Mouse (Mus musculus): Measurements from ENCODE around the gene Gm42742. TPM values are rescaled to one million over a fixed set of nuclear protein-coding genes. Genes with fewer than 3 reads are reported as not detected.

Gm42742 gene
- total RNA-seq, 2 experiments from 2014 or later, result 19.4 to 21.7 TPM

DNA sequence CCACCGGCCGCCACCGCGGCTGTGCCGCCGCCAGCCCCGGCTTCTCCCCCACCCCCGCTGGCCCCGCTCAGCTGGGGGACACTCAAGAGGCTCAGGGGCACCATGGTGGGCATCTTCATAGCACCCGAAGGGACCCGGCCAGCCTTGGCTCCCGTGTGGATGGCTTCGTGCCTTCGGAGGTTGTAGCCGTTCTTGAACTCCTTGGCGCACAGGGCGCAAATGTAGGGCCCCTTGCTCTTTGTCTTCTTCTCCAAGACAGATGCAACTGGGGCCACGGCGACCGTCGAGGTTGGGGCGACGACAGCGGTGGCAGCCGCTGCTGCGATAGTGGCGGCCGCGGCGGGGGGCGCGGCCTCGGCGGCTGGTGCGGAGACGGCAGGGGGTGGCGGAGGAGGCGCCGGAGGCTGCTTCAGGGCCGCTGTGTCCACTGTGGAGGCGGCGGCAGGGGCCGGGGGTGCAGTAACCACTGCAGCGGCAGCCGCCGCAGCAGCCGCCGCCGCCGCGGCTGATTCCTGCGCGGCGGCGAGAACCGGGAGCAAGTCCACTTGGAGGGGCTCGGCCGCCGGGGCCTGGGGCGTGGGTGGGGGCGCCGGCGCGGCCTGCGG lies 4.8 kb upstream of the Gm42742 start:
- intact Hi-C loops (cut with DNase I), result loop anchor here (5.0 to 10.0 kb wide), 4 partner anchors 77 to 271 kb away; partner anchors contain the start of gene Mapk3
- peak overlapping the region; percentile 94 for H3K27ac ChIP-seq
- peak; percentile 71 for DNase-seq
- H3K4me3 ChIP-seq, result peak overlapping the region; percentile 95
- TF ChIP-seq CTCF (IDR thresholded peaks at IDR 0.05), result no peak

DNA sequence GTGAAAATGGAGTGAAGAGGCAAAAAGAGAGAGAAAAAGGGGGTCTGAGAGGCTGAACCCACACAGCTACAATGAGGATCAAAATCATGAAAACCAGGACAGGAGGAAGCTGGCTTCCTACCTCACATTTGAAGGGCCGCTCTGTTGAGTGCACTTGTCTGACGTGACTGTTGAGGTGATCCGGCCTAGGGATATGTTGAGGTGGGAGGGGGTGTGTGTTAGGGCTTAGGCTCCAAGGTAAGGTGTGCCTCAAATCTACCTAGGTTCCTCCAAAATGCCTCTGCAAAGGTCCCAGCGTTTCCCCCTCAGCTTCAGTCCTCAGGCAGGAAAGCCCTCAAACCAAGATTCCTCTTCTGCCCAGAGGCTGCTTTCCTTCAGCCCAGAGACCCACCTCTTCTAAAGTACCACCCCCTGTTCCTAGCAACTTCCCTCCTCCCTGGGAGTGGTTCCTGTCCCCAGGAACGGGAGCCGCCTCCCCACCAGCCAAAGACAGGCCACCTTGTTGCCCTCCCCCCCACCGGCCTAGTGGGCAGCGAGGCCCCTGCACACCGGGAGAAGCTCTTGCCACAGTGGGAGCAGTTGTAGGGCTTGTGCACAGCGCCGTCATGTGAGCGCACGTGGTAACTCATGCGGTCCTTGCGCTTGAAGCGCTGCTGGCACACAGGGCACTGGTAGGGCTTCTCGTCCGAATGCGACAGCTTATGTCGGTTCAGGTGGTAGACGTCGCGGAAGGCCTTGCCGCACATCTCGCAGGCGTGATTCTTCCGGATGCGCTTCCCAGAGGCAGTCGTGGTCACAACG lies 4.1 kb upstream of the Gm42742 start:
- Histone ChIP-seq H3K27ac (peak overlapping the region; percentile 94), H3K4me3 (peak overlapping the region; percentile 95)
- intact Hi-C loops (cut with DNase I), result loop anchor here (5.0 to 10.0 kb wide), 4 partner anchors 77 to 270 kb away; partner anchors contain the start of gene Mapk3
- TF ChIP-seq CTCF (IDR thresholded peaks at IDR 0.05), result peak; percentile 61
- DNase-seq, result peak; percentile 86

DNA sequence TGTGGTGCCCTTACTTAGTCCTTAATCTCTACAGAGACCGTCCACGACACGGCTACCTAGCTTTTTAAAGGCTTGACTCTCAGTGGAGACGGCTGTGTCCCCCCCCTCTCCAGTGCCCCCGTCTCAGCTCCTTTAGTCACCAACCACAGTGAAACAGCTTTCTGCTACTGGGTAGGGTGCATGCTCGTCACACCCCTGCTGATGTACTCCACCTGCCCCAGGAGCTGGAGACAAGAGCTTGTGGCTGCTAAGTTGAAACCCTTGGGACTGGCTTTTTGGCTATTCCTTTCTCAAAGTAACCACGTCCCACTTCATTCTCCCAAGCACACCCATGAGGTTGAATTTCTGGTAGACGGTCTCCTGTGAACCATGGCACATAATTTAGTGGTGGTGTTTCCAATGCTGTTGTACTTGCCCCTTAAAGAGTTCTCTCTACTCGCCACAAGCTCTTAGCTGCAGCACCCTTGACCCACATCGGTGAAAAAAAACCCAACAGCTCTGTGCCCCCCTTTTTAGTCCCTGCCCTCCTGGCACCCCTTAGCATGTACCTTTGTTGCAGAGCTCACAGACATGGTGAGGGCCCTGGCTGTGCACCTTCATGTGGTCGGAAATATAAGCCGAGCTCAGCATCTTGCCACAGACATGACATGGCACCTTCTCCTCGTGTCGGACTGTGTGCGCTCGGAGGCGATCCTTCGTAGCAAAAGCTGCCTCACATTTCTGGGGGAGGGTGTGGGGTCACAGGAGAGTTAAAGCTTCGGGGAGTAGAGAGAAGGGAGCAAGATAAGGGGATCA lies 3.2 kb upstream of the Gm42742 start:
- TF ChIP-seq CTCF (IDR thresholded peaks at IDR 0.05), result no peak
- peak overlapping the region; percentile 94 for H3K27ac ChIP-seq
- peak overlapping the region; percentile 95 for H3K4me3 ChIP-seq
- intact Hi-C loops (cut with DNase I), result loop anchor here (10.0 kb wide), 1 partner anchor 269 kb away; the partner anchor contains the start of gene Mapk3
- peak; percentile 28 for DNase-seq

DNA sequence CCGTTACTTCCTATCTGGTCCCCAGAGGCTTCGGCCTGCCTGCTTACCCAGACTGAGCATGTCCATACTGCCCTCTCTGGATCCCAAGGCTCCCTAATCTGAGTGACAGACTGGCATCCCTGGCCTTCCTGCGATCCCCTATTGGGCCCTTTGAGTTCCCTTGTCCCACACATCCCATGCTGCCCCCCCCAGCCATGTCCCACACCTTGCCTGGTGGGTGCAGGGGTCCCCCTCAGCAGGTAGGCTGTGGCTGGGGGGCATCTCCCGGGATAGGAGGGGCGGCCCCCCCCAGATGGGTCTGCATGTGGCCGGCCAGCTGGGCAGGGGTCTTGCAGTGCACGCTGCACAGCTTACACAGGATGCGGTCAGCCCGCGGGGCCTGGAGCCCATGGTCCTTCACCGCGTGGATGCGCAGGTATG lies 2.4 kb upstream of the Gm42742 start:
- Histone ChIP-seq H3K4me3 (0 out of 2 replicates have a peak overlapping the region, but pooled peaks have one; percentile 4), H3K27ac (no peak overlapping the region)
- intact Hi-C loops (cut with DNase I), result loop anchor here (10.0 kb wide), 1 partner anchor 268 kb away; the partner anchor contains the start of gene Mapk3
- no peak for TF ChIP-seq CTCF (IDR thresholded peaks at IDR 0.05)
- peak; percentile 24 for DNase-seq

DNA sequence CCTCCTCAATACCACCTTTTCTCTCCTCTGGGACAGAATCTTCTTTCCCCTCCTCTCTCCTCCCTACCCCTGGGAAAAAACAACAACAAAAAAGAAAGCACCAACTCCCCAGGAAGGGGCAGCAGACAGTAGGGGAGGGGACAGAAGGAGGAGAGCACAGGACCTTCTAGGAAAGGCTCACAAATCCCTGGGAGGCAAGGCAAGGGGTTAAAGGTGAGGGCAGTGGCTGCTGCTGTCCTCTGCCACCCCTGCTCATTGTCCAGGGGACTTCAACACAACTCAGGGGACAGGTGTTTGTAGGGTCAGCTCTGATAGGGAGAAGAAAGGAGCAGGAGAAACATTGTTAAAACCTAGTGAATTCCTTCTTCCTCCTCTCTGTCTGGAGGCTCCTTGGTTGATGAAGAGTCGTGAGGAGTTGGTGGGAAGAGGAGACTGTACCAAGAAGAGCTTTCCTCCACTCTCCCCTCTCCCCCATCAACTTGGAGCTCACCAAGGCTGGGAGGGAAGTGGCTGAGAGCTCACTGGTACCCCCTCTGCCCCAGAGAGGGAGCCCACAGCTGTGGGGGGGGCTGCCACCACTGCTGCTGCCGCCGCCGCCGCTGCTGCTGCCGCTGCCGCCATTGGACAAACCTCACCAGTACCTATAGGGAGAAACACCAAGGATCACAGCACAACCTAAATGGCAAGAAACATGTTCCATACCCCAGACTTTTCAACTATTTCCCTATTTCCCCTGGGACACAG lies 1.8 kb upstream of the Gm42742 start:
- no peak overlapping the region for H3K4me3 ChIP-seq
- intact Hi-C loops (cut with DNase I), result loop anchor here (10.0 kb wide), 1 partner anchor 268 kb away; the partner anchor contains the start of gene Mapk3
- no peak overlapping the region for H3K27ac ChIP-seq
- no peak for TF ChIP-seq CTCF (IDR thresholded peaks at IDR 0.05)
- no peak for DNase-seq

DNA sequence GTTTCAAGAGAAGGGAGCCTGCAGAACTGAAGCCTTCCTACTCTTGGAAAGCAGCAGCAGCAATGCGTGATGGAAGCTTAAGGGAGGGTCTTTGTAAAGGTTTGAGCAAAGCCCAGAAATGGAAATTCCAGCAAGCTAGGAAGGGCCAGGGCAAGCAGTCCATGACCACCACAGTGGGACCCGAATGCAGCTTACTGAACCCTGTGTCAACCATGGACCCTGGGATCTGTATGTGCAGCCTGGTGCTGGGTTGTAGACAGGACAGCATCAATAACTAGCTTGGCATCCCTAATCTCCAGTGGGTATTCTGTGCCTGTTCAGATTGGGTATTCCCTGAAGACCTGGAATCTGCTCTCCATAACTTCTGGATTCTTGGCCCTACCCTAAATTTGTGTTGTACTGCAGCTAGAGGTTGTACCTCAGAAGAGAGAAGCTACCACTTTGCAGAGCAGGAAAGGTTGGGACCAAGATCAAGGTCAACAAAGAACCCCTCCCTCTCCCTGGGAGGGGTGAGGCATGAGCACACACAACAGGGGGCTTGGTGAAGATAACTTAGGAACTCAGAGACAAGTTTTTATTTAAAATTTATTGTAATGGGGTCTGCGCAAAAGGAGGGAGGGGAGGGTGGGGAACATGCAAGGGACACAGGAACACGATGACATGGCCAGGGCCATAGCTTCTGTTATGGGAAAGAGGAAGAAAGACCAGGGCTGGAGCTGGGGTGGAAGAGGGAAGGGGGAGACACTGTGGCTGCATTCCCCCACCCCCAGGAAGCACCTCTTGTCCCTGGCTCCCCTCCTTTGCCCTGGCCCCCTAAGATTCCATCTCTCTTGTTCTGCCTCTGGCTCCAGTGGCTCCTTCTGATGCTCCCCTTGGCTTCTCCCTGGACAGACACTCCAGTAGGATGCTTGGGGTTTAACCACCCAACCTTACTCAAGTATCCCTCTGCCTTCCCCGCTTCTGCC lies 948 bp upstream of the Gm42742 start:
- no peak for TF ChIP-seq CTCF (IDR thresholded peaks at IDR 0.05)
- Histone ChIP-seq H3K27ac (peak overlapping the region; percentile 67), H3K4me3 (peak overlapping the region; percentile 71)
- DNase-seq, result no peak
- intact Hi-C loops (cut with DNase I), result loop anchor here (10.0 kb wide), 1 partner anchor 267 kb away; the partner anchor contains the start of gene Mapk3

DNA sequence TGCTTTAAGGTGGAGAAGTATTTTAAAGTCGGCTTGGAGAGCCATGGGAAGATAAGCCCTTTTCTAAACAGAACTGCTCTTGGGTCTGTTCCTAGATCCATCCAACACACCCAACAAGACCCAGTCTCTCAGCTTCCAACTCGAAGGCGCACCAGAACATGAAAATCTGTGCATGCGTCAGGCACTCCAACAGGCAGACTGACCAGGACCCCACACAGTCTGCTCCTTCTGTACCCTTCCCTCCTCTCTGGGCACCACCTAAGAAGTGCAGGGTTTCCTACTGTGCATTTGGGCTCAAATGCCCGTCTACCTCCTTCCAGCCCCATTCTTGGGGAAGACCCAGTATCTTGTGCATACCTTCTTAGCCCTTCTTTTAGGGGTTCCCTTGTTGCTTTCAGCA lies 406 bp downstream of the Gm42742 start:
- no peak for DNase-seq
- Histone ChIP-seq H3K4me3 (peak overlapping the region; percentile 71), H3K27ac (peak overlapping the region; percentile 67)
- TF ChIP-seq CTCF (IDR thresholded peaks at IDR 0.05), result no peak
- intact Hi-C loops (cut with DNase I), result loop anchor here (10.0 kb wide), 1 partner anchor 266 kb away; the partner anchor contains the start of gene Mapk3

DNA sequence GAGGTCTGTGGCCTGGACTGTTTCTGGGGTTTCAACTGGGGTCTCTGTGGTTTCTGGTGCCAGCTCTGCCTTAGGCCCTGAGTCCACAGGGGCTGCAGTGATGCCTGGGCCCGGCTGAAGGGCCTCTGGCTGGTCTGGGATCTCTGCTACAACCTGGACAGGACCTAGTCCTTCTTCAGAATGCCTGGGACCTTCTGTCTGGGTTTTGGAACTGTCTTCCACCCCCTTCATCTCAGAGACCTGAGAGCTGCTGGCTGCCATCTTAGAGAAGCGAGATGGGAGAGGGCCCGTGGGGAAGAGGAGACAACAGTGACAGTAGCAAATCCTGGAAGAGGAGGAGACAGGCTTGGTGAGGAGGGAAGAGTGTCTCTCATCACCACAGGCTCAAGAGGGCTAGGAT lies 866 bp downstream of the Gm42742 start:
- intact Hi-C loops (cut with DNase I), result loop anchor here (10.0 kb wide), 1 partner anchor 265 kb away; the partner anchor contains the start of gene Mapk3
- Histone ChIP-seq H3K4me3 (peak overlapping the region; percentile 71), H3K27ac (peak overlapping the region; percentile 67)

DNA sequence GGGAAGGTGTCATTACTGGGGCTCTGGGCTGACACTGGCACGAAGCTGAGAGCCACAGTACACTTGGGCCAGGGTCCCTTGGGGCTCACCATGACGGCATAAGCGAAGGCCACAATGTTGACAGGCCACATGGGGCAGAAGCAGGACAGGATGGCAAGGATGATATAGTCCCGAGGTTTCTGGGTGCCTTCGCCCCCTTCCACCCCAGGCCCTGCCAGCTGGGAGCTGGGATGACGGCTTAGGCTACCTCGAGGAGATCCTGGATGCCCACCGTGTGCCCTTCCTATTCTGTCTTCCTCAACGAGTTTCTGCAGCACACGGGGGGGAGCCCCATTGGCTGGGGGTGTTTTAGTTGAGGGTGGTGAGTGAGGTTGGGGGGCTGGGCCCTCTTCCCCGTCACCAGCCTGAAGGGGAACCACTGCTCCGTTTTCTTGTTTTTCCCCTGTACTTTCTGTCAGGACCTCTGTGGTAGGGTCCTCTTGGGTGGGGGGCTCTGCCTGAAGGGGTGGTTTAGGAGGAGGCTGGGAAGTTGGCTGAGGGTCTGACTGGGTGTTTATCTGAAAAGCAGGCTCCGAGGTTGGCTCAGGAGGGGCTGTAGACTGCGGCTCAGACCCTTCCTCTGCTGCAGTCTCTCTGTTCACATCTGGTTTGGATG lies 1.5 kb downstream of the Gm42742 start:
- Histone ChIP-seq H3K4me3 (peak overlapping the region; percentile 71), H3K27ac (peak overlapping the region; percentile 67)
- intact Hi-C loops (cut with DNase I), result no loop called here
- no peak for DNase-seq
- no peak for TF ChIP-seq CTCF (IDR thresholded peaks at IDR 0.05)

More for the DNA sequence above, 866 bp downstream of the Gm42742 start:
- DNase-seq, result no peak
- TF ChIP-seq CTCF (IDR thresholded peaks at IDR 0.05), result no peak
